Mouse (Mus musculus) kidney, postnatal 0 days (tissue): ENCODE results near the gene Cdk17. TPM values are rescaled to one million over a fixed set of nuclear protein-coding genes. Genes with fewer than 3 reads are reported as not detected.

Source experiments
- ATAC-seq: fragments of 200-750 bp; cut with Nextera tagmentation; replicated peaks from 2 replicates; pipeline ENCODE4 v1.8.0; 2017; ENCODE audit warnings: low read depth, moderate number of reproducible peaks, moderate TSS enrichment, moderate library complexity; ENCODE audit not compliant: low FRiP score
- DNase-seq: peaks from one replicate; pipeline ENCODE4 v3.0.0-alpha.2; 2016; ENCODE audit warnings: low spot score
- H3K27ac ChIP-seq: fragments of 300-500 bp; sonication (generic); 2 replicates; pipeline ENCODE4 v1.5.1; 2014; ENCODE audit warnings: mild to moderate bottlenecking
- H3K27me3 ChIP-seq: fragments of 300-500 bp; sonication (generic); 2 replicates; pipeline ENCODE4 v1.6.1; 2014; ENCODE audit warnings: low read length, mixed read lengths; ENCODE audit not compliant: insufficient read depth
- H3K36me3 ChIP-seq: fragments of 300-500 bp; sonication (generic); 2 replicates; pipeline ENCODE4 v1.6.1; 2014; ENCODE audit warnings: low read length, mixed read lengths; ENCODE audit not compliant: insufficient read depth
- H3K4me1 ChIP-seq: fragments of 300-500 bp; sonication (generic); replicated peaks from 2 replicates; pipeline ENCODE4 v1.6.1; 2014; ENCODE audit warnings: antibody characterized with exemption, low read length, mixed read lengths; ENCODE audit not compliant: insufficient read depth
- H3K4me2 ChIP-seq: fragments of 300-500 bp; sonication (generic); 2 replicates; pipeline ENCODE4 v1.6.1; 2014; ENCODE audit warnings: mild to moderate bottlenecking, low read length, moderate library complexity, mixed read lengths
- H3K4me3 ChIP-seq: fragments of 300-500 bp; sonication (generic); replicated peaks from 2 replicates; pipeline ENCODE4 v1.5.1; 2014; ENCODE audit warnings: low read depth, low read length
- H3K9ac ChIP-seq: fragments of 300-500 bp; sonication (generic); 2 replicates; pipeline ENCODE4 v1.6.1; 2014; ENCODE audit warnings: low read depth, low read length
- H3K9me3 ChIP-seq: fragments of 300-500 bp; sonication (generic); replicated peaks from 2 replicates; pipeline ENCODE4 v1.6.1; 2016; ENCODE audit warnings: low read length, inconsistent platforms, mixed read lengths
- CTCF ChIP-seq: IDR thresholded peaks from 2 replicates; pipeline ENCODE4 v1.5.1; 2016; ENCODE audit warnings: antibody characterized with exemption, low read depth, mild to moderate bottlenecking, moderate library complexity
- WGBS: fragments of 180-500 bp; shearing (Covaris S2); extraction: QIAGEN DNeasy Blood & Tissue Kit; methylation state at CpG from one replicate; pipeline ENCODE4 v1.1.7; 2014; 5-methylcytosine and 5-hydroxymethylcytosine counted together
- polyA plus RNA-seq: library from polyadenylated mRNA; unstranded; fragments of >200 nt; fragmentation: Nextera tagmentation; extraction: Ambion mirVana; gene quantifications from 2 replicates; pipeline ENCODE4 v1.2.1, GENCODE M21; 2015

The Cdk17 gene
- polyA plus RNA-seq, 1 experiment from 2014 or later, result 16.4 TPM

DNA sequence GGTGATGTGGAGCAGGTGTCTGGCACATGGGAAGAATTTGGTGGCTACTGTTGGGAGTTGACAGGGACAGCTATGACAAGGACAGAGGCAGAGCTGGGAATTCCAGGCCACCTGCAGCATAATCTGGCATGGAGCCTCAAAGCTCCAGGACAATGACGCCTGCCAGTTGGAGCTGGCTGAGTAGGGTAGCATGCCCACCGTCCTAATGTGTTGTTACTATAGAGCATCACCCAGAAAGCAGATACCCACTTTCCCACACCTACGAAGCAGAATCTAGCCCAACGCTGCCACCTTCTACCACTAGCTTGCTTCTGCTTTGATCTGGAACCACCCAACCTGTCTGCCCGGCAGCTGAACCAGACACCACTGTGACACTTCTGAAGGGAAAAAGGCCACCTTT is 103.3 kb downstream of the Cdk17 start:
- H3K9ac ChIP-seq, result no peak overlapping the region
- H3K4me2 ChIP-seq, result no peak overlapping the region
- no peaks in the 10 kb centered on the region for H3K27me3 ChIP-seq
- H3K4me1 ChIP-seq, result peaks cover 11% of the 10 kb centered on the region
- no peak overlapping the region for H3K27ac ChIP-seq
- H3K36me3 ChIP-seq, result 0 out of 2 replicates have a peak, but pooled peaks cover 16% of the 10 kb centered on the region
- H3K4me3 ChIP-seq, result no peak overlapping the region
- DNase-seq (no peak), ATAC-seq (no peak; the same call in 1 of the 2 replicates)
- no peak for TF ChIP-seq CTCF
- H3K9me3 ChIP-seq, result no peaks in the 10 kb centered on the region
- WGBS, result 77% methylated on average over 5 of the region's 5 CpGs

DNA sequence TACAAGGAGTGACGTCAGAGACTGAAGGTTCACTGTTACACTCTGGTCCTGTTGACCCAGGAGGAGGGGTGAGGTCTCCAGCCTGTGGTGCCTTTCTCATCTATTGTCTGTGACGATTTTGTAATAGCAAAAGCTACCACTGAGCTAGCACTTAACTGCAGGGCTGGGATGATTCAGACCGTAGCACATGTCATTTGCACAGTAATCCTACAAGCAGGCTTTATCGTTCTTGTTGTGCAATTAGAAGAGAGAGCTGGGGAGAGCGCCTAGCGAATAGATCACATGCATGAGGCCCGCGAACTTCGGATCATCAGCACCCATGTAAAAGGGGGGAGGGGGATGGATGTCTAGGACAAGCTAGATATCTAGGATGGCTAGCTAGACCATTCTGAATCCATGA is 105.2 kb downstream of the Cdk17 start:
- H3K27me3 ChIP-seq, result no peaks in the 10 kb centered on the region
- 85% methylated on average over 9 of the region's 9 CpGs for WGBS
- H3K9ac ChIP-seq, result no peak overlapping the region
- no peak overlapping the region for H3K27ac ChIP-seq
- no peak for DNase-seq
- H3K4me3 ChIP-seq, result no peak overlapping the region
- no peaks in the 10 kb centered on the region for H3K9me3 ChIP-seq
- ATAC-seq, result no peak
- H3K4me2 ChIP-seq, result no peak overlapping the region
- H3K4me1 ChIP-seq, result peaks cover 11% of the 10 kb centered on the region
- 0 out of 2 replicates have a peak, but pooled peaks cover 11% of the 10 kb centered on the region for H3K36me3 ChIP-seq
- TF ChIP-seq CTCF, result no peak

DNA sequence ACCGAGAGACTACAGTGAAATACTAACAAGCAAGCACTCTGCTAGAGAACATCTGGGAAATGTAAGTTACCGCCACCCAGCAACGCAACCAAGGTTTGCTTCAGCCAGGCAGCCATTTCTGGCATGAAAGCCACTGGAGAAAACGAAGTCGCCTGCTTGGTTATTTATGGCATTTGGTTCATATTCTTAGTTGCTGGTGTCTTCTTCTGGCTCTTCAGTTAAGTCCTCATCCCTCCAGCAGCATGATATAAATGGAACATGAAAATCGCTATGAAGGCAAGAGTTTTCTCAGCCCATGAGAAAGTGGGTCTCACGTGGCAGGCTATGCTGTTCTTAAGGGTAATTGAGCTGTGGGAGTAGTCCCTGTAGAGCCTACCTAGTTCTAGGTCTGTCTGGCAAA is 105.8 kb downstream of the Cdk17 start:
- TF ChIP-seq CTCF, result no peak
- no peak overlapping the region for H3K9ac ChIP-seq
- peaks cover 7% of the 10 kb centered on the region for H3K4me1 ChIP-seq
- H3K9me3 ChIP-seq, result no peaks in the 10 kb centered on the region
- no peak for ATAC-seq
- 85% methylated on average over 7 of the region's 7 CpGs for WGBS
- H3K27ac ChIP-seq, result no peak overlapping the region
- no peak overlapping the region for H3K4me3 ChIP-seq
- H3K36me3 ChIP-seq, result 0 out of 2 replicates have a peak, but pooled peaks cover 11% of the 10 kb centered on the region
- H3K27me3 ChIP-seq, result no peaks in the 10 kb centered on the region
- no peak overlapping the region for H3K4me2 ChIP-seq
- DNase-seq, result no peak

DNA sequence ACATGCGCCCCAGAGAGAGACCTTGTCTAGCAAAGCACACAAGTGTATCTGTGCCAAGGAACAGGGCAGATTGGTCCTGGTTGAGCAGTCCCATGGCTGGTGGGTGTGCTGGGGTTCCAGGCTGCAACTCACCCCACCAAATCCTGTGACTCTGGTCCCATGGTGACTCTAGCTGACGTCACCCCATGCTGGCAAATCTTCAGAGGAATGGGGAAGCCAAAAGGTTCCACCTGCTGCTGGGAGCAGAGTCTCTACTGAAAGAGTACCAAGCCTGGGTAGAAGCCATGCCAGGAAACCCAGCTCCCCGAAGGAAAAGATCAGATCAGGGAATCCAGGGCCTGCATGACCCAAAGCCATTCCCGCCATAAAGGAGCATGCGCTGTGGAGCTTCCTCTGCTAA is 106.8 kb downstream of the Cdk17 start:
- no peak for DNase-seq
- 88% methylated on average over 5 of the region's 5 CpGs for WGBS

DNA sequence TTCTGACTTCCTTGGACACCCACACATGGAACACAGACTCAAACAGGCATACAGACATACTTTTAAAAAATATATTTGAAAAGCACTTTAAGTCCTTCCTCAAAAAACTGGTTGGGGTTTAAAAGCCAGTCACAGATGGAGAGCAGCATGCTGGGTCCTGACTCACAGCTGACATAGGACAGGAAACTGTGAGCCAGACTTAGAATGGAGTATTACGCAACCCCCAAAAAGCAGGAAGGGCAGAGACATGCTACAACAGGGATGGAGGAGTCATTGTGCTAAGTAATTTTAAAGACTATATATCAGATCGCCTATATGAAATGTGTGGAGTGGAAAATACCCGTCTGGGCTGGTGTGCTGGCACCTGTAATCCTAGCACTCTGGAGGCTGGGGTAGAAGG is 107.7 kb downstream of the Cdk17 start:
- no peak for ATAC-seq
- peaks cover 8% of the 10 kb centered on the region; the same call in 1 of the 2 replicates for H3K4me1 ChIP-seq
- H3K36me3 ChIP-seq, result 0 out of 2 replicates have a peak, but pooled peaks cover 11% of the 10 kb centered on the region
- H3K4me3 ChIP-seq, result no peak overlapping the region
- no peak overlapping the region for H3K9ac ChIP-seq
- DNase-seq, result no peak
- H3K27me3 ChIP-seq, result no peaks in the 10 kb centered on the region
- no peak overlapping the region for H3K4me2 ChIP-seq
- WGBS, result 89% methylated on average over 3 of the region's 3 CpGs
- no peaks in the 10 kb centered on the region for H3K9me3 ChIP-seq
- no peak overlapping the region for H3K27ac ChIP-seq
- TF ChIP-seq CTCF, result no peak

More for the DNA sequence above, 106.8 kb downstream of the Cdk17 start:
- Histone ChIP-seq H3K4me3 (no peak overlapping the region), H3K27me3 (no peaks in the 10 kb centered on the region), H3K4me1 (peaks cover 2% of the 10 kb centered on the region; the same call in 1 of the 2 replicates), H3K4me2 (no peak overlapping the region), H3K9ac (no peak overlapping the region), H3K36me3 (0 out of 2 replicates have a peak, but pooled peaks cover 11% of the 10 kb centered on the region), H3K9me3 (no peaks in the 10 kb centered on the region), H3K27ac (no peak overlapping the region)
- no peak for ATAC-seq
- no peak for TF ChIP-seq CTCF

DNA sequence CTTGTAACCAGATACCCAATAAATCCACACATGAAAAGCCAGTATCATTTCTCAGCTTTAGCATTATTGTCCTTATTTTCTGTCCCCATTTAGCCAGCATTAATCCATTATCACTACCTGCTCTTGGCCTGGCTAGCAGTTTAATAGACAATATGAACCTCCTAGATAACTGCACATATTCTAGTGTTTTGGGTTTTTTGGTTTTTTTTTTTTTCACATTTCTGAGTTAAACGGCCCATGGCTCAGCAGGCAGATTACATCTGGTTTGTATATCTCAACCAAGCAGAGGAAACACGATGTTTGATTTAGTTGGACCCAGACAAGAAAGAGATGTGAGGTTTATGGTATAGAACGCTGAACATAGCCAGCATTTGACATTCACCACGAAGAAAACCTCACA is 109.1 kb downstream of the Cdk17 start:
- 16% methylated on average over 4 of the region's 4 CpGs for WGBS
- H3K4me2 ChIP-seq, result no peak overlapping the region
- no peaks in the 10 kb centered on the region for H3K9me3 ChIP-seq
- H3K36me3 ChIP-seq, result 0 out of 2 replicates have a peak, but pooled peaks cover 2% of the 10 kb centered on the region
- no peak for TF ChIP-seq CTCF
- no peaks in the 10 kb centered on the region for H3K27me3 ChIP-seq
- no peak overlapping the region for H3K27ac ChIP-seq
- ATAC-seq, result no peak
- no peak overlapping the region for H3K4me3 ChIP-seq
- DNase-seq, result no peak
- H3K4me1 ChIP-seq, result peaks cover 8% of the 10 kb centered on the region; the same call in 1 of the 2 replicates
- H3K9ac ChIP-seq, result no peak overlapping the region

DNA sequence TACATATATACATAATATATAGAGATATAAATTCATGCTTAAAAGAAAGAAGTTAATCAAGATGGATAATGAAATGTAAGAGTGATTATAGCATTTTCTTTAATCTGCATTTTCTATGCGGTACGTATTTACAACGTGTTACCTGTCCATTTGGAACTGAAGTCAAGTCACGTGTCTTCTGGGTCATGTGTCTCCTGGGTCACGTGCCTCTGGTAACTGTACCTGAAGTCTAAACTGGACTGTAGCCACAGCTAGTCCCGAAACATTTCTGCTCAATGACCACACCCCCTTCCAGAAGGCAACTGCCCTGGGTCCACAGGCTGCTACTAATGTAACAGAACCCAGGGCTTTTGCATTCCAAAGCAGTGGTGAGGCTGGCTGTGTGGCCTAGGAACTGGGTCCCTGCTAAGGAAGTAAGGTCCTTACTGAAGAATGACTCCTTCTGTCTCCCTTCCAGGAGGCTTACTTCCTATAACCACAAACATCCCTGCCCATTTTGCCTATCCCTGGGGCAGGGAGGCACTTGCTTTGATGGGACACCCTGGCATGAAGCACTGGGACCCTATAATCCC is 110.3 kb downstream of the Cdk17 start:
- no peaks in the 10 kb centered on the region for H3K9me3 ChIP-seq
- ATAC-seq (no peak), DNase-seq (no peak)
- H3K27ac ChIP-seq, result no peak overlapping the region
- no peak overlapping the region for H3K4me2 ChIP-seq
- TF ChIP-seq CTCF, result no peak
- 80% methylated on average over 6 of the region's 6 CpGs for WGBS
- no peaks in the 10 kb centered on the region for H3K27me3 ChIP-seq
- no peaks in the 10 kb centered on the region for H3K36me3 ChIP-seq
- H3K4me3 ChIP-seq, result no peak overlapping the region
- peaks cover 8% of the 10 kb centered on the region for H3K4me1 ChIP-seq
- no peak overlapping the region for H3K9ac ChIP-seq
